Mouse (Mus musculus): ENCODE results near the gene Sema4d. TPM values are rescaled to one million over a fixed set of nuclear protein-coding genes. Genes with fewer than 3 reads are reported as not detected.
"Not testable (repeated sequence)": the region's sequence is repeated elsewhere in the genome, so short reads cannot be mapped to it uniquely, and the experiment has no call there.

Gene Sema4d
- polyA plus RNA-seq, 1 experiment from 2014 or later, result 17.4 TPM

- no peak for ATAC-seq (ENCODE audit: insufficient number of reproducible peaks, insufficient read depth, low FRiP score, low read depth)
- H3K36me3 ChIP-seq (ENCODE audit: control insufficient read depth, insufficient read depth, low read length), result no peaks in the 10 kb centered on the region
- no peaks in the 10 kb centered on the region for H3K9me3 ChIP-seq (ENCODE audit: control insufficient read depth, low read length)
- no peak overlapping the region for H3K27ac ChIP-seq (replicated peaks in 1 of 2; ENCODE audit: control insufficient read depth in 1 of 2, insufficient read depth in 1 of 2, low read depth in 2 of 2, low read length in 2 of 2)
- H3K9ac ChIP-seq (ENCODE audit: low read length), result no peak overlapping the region
- no peak overlapping the region for H3K4me3 ChIP-seq (ENCODE audit: control insufficient read depth in 1 of 2, insufficient read depth in 1 of 2, low read depth in 1 of 2, low read length in 2 of 2)
- 16% methylated on average over 5 of the region's 5 CpGs for WGBS
- no peak overlapping the region for H3K4me2 ChIP-seq (ENCODE audit: low read length)
- peaks cover 3% of the 10 kb centered on the region; the same call in 1 of the 2 replicates for H3K27me3 ChIP-seq (ENCODE audit: control insufficient read depth, insufficient read depth, low read length)
- H3K4me1 ChIP-seq (ENCODE audit: control insufficient read depth in 2 of 2, insufficient read depth in 2 of 2, low read length in 2 of 2), result peaks cover 21 to 33% of the 10 kb centered on the region in 2 experiments
These were observed 43.9 kb upstream of the Sema4d start for GRCm38 (mm10) chr13:51837402-51837801.

GRCm38 (mm10) chr13:51835208-51835607 lies 41.7 kb upstream of the Sema4d start:
- not testable (repeated sequence) for H3K9me3 ChIP-seq (ENCODE audit: control insufficient read depth, low read length); H3K36me3 ChIP-seq (ENCODE audit: control insufficient read depth, insufficient read depth, low read length); H3K27me3 ChIP-seq (ENCODE audit: control insufficient read depth, insufficient read depth, low read length); H3K27ac ChIP-seq (replicated peaks in 1 of 2; ENCODE audit: control insufficient read depth in 1 of 2, insufficient read depth in 1 of 2, low read depth in 2 of 2, low read length in 2 of 2); H3K4me3 ChIP-seq (ENCODE audit: control insufficient read depth in 1 of 2, insufficient read depth in 1 of 2, low read depth in 1 of 2, low read length in 2 of 2); H3K9ac ChIP-seq (ENCODE audit: low read length); H3K4me2 ChIP-seq (ENCODE audit: low read length); ATAC-seq (ENCODE audit: insufficient number of reproducible peaks, insufficient read depth, low FRiP score, low read depth)
- 84% methylated on average over 4 of the region's 4 CpGs for WGBS
- H3K4me1 ChIP-seq (ENCODE audit: control insufficient read depth in 2 of 2, insufficient read depth in 2 of 2, low read length in 2 of 2), result peaks cover 12 to 25% of the 10 kb centered on the region in 2 experiments

DNA sequence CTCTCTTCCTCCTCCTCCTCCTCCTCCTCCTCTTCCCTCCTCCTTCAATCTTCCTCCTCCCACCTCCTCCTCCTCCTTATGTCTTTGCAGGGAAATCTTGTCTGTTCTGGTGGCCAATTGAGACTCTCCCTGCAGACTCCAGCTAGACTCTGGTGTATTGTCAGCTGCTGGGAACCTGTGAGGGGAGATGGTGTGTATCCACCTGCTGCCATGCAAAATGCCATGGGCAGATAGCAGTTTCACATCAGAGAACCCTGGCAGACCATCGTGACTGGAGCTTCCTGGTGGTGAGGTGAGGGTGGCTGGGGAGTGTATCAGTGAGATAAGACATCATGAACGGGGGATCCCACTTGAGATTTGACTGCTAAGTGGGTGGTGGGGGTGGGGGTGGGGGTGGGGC lies 41.0 kb upstream of the Sema4d start:
- H3K4me2 ChIP-seq (ENCODE audit: low read length), result no peak overlapping the region
- H3K4me1 ChIP-seq (ENCODE audit: control insufficient read depth in 2 of 2, insufficient read depth in 2 of 2, low read length in 2 of 2), result peaks cover 12 to 25% of the 10 kb centered on the region in 2 experiments
- no peak overlapping the region for H3K4me3 ChIP-seq (ENCODE audit: control insufficient read depth in 1 of 2, insufficient read depth in 1 of 2, low read depth in 1 of 2, low read length in 2 of 2)
- no peaks in the 10 kb centered on the region for H3K9me3 ChIP-seq (ENCODE audit: control insufficient read depth, low read length)
- ATAC-seq (ENCODE audit: insufficient number of reproducible peaks, insufficient read depth, low FRiP score, low read depth), result no peak
- no peaks in the 10 kb centered on the region for H3K27me3 ChIP-seq (ENCODE audit: control insufficient read depth, insufficient read depth, low read length)
- no peak overlapping the region for H3K27ac ChIP-seq (replicated peaks in 1 of 2; ENCODE audit: control insufficient read depth in 1 of 2, insufficient read depth in 1 of 2, low read depth in 2 of 2, low read length in 2 of 2)
- no peak overlapping the region for H3K9ac ChIP-seq (ENCODE audit: low read length)
- WGBS, result 16% methylated on average over 2 of the region's 2 CpGs
- no peaks in the 10 kb centered on the region for H3K36me3 ChIP-seq (ENCODE audit: control insufficient read depth, insufficient read depth, low read length)

GRCm38 (mm10) chr13:51834024-51834423 lies 40.5 kb upstream of the Sema4d start:
- H3K4me3 ChIP-seq (ENCODE audit: control insufficient read depth in 1 of 2, insufficient read depth in 1 of 2, low read depth in 1 of 2, low read length in 2 of 2); ATAC-seq (ENCODE audit: insufficient number of reproducible peaks, insufficient read depth, low FRiP score, low read depth); H3K27ac ChIP-seq (replicated peaks in 1 of 2; ENCODE audit: control insufficient read depth in 1 of 2, insufficient read depth in 1 of 2, low read depth in 2 of 2, low read length in 2 of 2); H3K27me3 ChIP-seq (ENCODE audit: control insufficient read depth, insufficient read depth, low read length); H3K9me3 ChIP-seq (ENCODE audit: control insufficient read depth, low read length); H3K36me3 ChIP-seq (ENCODE audit: control insufficient read depth, insufficient read depth, low read length); H3K9ac ChIP-seq (ENCODE audit: low read length); H3K4me2 ChIP-seq (ENCODE audit: low read length): not testable (repeated sequence)
- H3K4me1 ChIP-seq (ENCODE audit: control insufficient read depth in 2 of 2, insufficient read depth in 2 of 2, low read length in 2 of 2), result peaks cover 12 to 25% of the 10 kb centered on the region in 2 experiments
- 67% methylated on average over 8 of the region's 8 CpGs for WGBS

DNA sequence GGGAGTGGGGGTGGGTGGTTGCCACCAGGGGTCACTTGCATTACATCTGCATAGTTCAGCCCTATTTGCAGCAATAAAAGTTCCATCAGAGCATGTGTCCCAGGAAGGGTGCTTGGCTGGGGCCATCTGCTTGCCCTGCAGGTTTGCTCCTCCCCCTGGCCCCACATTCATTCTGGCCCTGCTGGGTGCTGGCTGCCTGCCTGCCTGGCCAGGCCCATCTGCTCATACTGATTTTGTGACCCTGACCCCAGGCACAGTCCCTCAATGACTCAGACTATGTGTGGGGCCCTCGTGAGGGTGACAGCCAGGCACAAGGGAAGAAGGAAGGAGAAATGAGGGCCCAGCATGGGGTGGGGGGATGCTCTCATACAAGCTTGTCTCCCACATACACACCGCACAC lies 40.1 kb upstream of the Sema4d start:
- no peak overlapping the region for H3K4me3 ChIP-seq (ENCODE audit: control insufficient read depth in 1 of 2, insufficient read depth in 1 of 2, low read depth in 1 of 2, low read length in 2 of 2)
- no peak overlapping the region for H3K4me2 ChIP-seq (ENCODE audit: low read length)
- ATAC-seq (ENCODE audit: insufficient number of reproducible peaks, insufficient read depth, low FRiP score, low read depth), result no peak
- no peaks in the 10 kb centered on the region for H3K9me3 ChIP-seq (ENCODE audit: control insufficient read depth, low read length)
- H3K36me3 ChIP-seq (ENCODE audit: control insufficient read depth, insufficient read depth, low read length), result no peaks in the 10 kb centered on the region
- H3K9ac ChIP-seq (ENCODE audit: low read length), result no peak overlapping the region
- peaks cover 12 to 25% of the 10 kb centered on the region in 2 experiments for H3K4me1 ChIP-seq (ENCODE audit: control insufficient read depth in 2 of 2, insufficient read depth in 2 of 2, low read length in 2 of 2)
- no peaks in the 10 kb centered on the region for H3K27me3 ChIP-seq (ENCODE audit: control insufficient read depth, insufficient read depth, low read length)
- no peak overlapping the region for H3K27ac ChIP-seq (replicated peaks in 1 of 2; ENCODE audit: control insufficient read depth in 1 of 2, insufficient read depth in 1 of 2, low read depth in 2 of 2, low read length in 2 of 2)
- WGBS, result 68% methylated on average over 2 of the region's 2 CpGs

GRCm38 (mm10) chr13:51832491-51832890 lies 38.9 kb upstream of the Sema4d start:
- ATAC-seq (ENCODE audit: insufficient number of reproducible peaks, insufficient read depth, low FRiP score, low read depth), result no peak
- Histone ChIP-seq H3K4me2 (ENCODE audit: low read length) (no peak overlapping the region), H3K4me3 (ENCODE audit: control insufficient read depth in 1 of 2, insufficient read depth in 1 of 2, low read depth in 1 of 2, low read length in 2 of 2) (no peak overlapping the region), H3K9me3 (ENCODE audit: control insufficient read depth, low read length) (no peaks in the 10 kb centered on the region), H3K4me1 (ENCODE audit: control insufficient read depth in 2 of 2, insufficient read depth in 2 of 2, low read length in 2 of 2) (peaks cover 12 to 25% of the 10 kb centered on the region in 2 experiments), H3K36me3 (ENCODE audit: control insufficient read depth, insufficient read depth, low read length) (no peaks in the 10 kb centered on the region), H3K27ac (replicated peaks in 1 of 2; ENCODE audit: control insufficient read depth in 1 of 2, insufficient read depth in 1 of 2, low read depth in 2 of 2, low read length in 2 of 2) (no peak overlapping the region), H3K9ac (ENCODE audit: low read length) (no peak overlapping the region), H3K27me3 (ENCODE audit: control insufficient read depth, insufficient read depth, low read length) (no peaks in the 10 kb centered on the region)
- WGBS, result 87% methylated on average over 6 of the region's 6 CpGs

DNA sequence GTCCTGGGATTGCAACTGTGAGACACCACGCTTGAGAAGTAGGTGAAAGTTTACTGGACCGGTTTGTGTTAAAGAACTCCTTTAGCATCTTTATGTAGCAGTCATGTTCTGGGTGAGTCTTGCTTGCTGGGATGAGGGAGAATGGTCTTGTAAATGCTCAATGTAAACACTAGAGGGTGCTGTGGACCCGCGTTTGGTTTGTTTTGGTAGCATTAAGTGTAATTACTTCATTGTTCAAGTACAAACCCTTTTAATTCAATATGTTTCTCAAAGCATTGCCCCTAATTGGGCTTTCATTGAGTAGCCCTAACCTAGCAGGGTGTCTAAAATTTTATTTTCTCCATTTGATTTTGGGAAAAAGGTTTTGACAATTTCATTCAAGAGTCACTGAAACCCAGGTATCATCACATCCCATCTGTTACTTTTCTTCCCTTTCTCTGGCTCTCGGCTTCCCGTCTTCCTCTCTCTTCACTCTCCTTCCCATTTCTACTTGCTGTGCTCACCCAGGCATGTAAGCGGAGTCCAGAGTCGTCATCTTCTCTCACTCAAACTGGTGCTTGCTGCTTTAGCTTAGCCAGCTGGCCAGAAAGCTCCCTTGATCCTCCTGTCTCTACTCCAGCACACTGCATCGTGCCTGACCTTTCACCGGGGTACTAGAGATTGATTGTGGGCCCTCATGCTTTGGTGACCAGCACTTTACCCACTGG lies 37.4 kb upstream of the Sema4d start:
- Histone ChIP-seq H3K4me2 (ENCODE audit: low read length) (no peak overlapping the region), H3K27me3 (ENCODE audit: control insufficient read depth, insufficient read depth, low read length) (no peaks in the 10 kb centered on the region), H3K36me3 (ENCODE audit: control insufficient read depth, insufficient read depth, low read length) (no peaks in the 10 kb centered on the region), H3K4me1 (ENCODE audit: control insufficient read depth in 2 of 2, insufficient read depth in 2 of 2, low read length in 2 of 2) (peaks cover 8 to 18% of the 10 kb centered on the region in 2 experiments), H3K27ac (replicated peaks in 1 of 2; ENCODE audit: control insufficient read depth in 1 of 2, insufficient read depth in 1 of 2, low read depth in 2 of 2, low read length in 2 of 2) (no peak overlapping the region), H3K4me3 (ENCODE audit: control insufficient read depth in 1 of 2, insufficient read depth in 1 of 2, low read depth in 1 of 2, low read length in 2 of 2) (no peak overlapping the region), H3K9me3 (ENCODE audit: control insufficient read depth, low read length) (no peaks in the 10 kb centered on the region), H3K9ac (ENCODE audit: low read length) (no peak overlapping the region)
- ATAC-seq (ENCODE audit: insufficient number of reproducible peaks, insufficient read depth, low FRiP score, low read depth), result no peak
- WGBS, result 27% methylated on average over 10 of the region's 10 CpGs
